Mouse (Mus musculus) megakaryocyte, embryonic 14.5 days (primary cell): Measurements from ENCODE around the gene Tbxas1.

Experiments used
- FLI1 ChIP-seq: IDR thresholded peaks from 2 replicates; pipeline ENCODE4 v1.6.1; 2012; ENCODE audit warnings: low read length, inconsistent platforms, mixed read lengths
- GATA1 ChIP-seq: IDR thresholded peaks from 3 replicates; pipeline ENCODE4 v1.6.1; 2012; ENCODE audit warnings: mixed read lengths, low read length, inconsistent platforms, borderline replicate concordance

DNA sequence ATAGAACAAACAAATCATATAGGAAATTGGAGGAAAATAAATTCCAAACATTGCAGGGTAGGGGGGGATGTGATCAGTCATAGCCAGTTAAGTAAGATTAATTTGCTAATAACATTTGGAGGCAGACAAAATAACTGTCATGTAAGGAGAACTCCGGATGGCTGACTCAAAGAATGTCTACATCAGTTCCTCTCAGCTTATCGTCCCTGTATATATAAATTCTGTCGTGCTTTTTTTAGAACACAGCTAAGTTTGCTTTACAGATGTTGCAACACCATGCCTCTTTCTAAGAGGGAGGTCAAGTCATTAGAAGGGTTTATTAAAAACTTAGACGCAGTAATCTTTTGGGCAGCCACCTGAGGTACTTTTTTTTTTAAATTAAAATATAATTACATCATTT lies 75.1 kb downstream of the Tbxas1 start:
- TF ChIP-seq GATA1 = no peak
- TF ChIP-seq FLI1 = no peak
